Mouse (Mus musculus) small intestine, adult 2 months (tissue): Measurements from ENCODE around the gene Ccna1.

Experiments used
- CTCF ChIP-seq: fragments of 200-500 bp; IDR thresholded peaks from 2 replicates; pipeline ENCODE4 v1.5.1; 2012; ENCODE audit warnings: low read depth, mild to moderate bottlenecking, control low read depth, inconsistent platforms, low read length, moderate library complexity, mixed read lengths; ENCODE audit not compliant: insufficient replicate concordance, insufficient read length; ENCODE audit errors: extremely low read depth
- POLR2A ChIP-seq: fragments of 200-500 bp; IDR thresholded peaks from 2 replicates; pipeline ENCODE4 v1.6.1; 2012; ENCODE audit warnings: low read depth, mild to moderate bottlenecking, control low read depth, inconsistent platforms, low read length, moderate library complexity

- TF ChIP-seq CTCF (no peak), POLR2A (no peak)
Observed at GRCm38 (mm10) chr3:55055038-55055746, at the start of gene Ccna1.
